Mouse (Mus musculus) forebrain, embryonic 14.5 days (tissue): Measurements from ENCODE around the gene Cadps. TPM values are rescaled to one million over a fixed set of nuclear protein-coding genes. Genes with fewer than 3 reads are reported as not detected.
A peak's percentile ranks its signal among the peaks of the same experiment; 100 is the strongest.
"Not testable (repeated sequence)": the region's sequence is repeated elsewhere in the genome, so short reads cannot be mapped to it uniquely, and the experiment has no call there.

ENCODE experiments used
- ATAC-seq: fragments of 200-750 bp; cut with Nextera tagmentation; 2 replicates; pipeline ENCODE4 v1.8.0; 2017; ENCODE audit warnings: mild to moderate bottlenecking, moderate library complexity
- DNase-seq: peaks from one replicate; pipeline ENCODE4 v3.0.0-alpha.2; 2015; ENCODE audit warnings: low spot score
- H3K27ac ChIP-seq: fragments of 300-500 bp; sonication (generic); 2 replicates; pipeline ENCODE4 v1.5.1; 2014; ENCODE audit warnings: low read depth, mild to moderate bottlenecking, control low read depth, low read length, moderate library complexity
- H3K27me3 ChIP-seq: fragments of 300-500 bp; sonication (generic); replicated peaks from 2 replicates; pipeline ENCODE4 v1.6.1; 2014; ENCODE audit warnings: low read length, control low read depth, mixed read lengths; ENCODE audit not compliant: control insufficient read depth, insufficient read depth
- H3K36me3 ChIP-seq: fragments of 300-500 bp; sonication (generic); 2 replicates; pipeline ENCODE4 v1.6.1; 2014; ENCODE audit warnings: low read length, control low read depth; ENCODE audit not compliant: control insufficient read depth, insufficient read depth
- H3K4me1 ChIP-seq: fragments of 300-500 bp; sonication (generic); 2 replicates; pipeline ENCODE4 v1.6.1; 2014; ENCODE audit warnings: antibody characterized with exemption, low read length, control low read depth; ENCODE audit not compliant: control insufficient read depth, insufficient read depth
- H3K4me2 ChIP-seq: fragments of 300-500 bp; sonication (generic); 2 replicates; pipeline ENCODE4 v1.6.1; 2014; ENCODE audit warnings: mild to moderate bottlenecking, control low read depth, low read length
- H3K4me3 ChIP-seq: fragments of 300-500 bp; sonication (generic); 2 replicates; pipeline ENCODE4 v1.5.1; 2014; ENCODE audit warnings: low read depth, low read length, control low read depth
- H3K9ac ChIP-seq: fragments of 300-500 bp; sonication (generic); 2 replicates; pipeline ENCODE4 v1.6.1; 2014; ENCODE audit warnings: mild to moderate bottlenecking, low read length, control low read depth, moderate library complexity
- H3K9me3 ChIP-seq: fragments of 300-500 bp; sonication (generic); replicated peaks from 2 replicates; pipeline ENCODE4 v1.6.1; 2016; ENCODE audit warnings: low read length, control low read depth, mixed read lengths; ENCODE audit not compliant: control insufficient read depth
- WGBS: fragments of 180-500 bp; shearing (Covaris S2); extraction: QIAGEN DNeasy Blood & Tissue Kit; methylation state at CpG from one replicate; pipeline ENCODE4 v1.1.7; 2014; 5-methylcytosine and 5-hydroxymethylcytosine counted together
- polyA plus RNA-seq: library from polyadenylated mRNA; unstranded; fragments of >200 nt; fragmentation: Nextera tagmentation; extraction: Ambion mirVana; gene quantifications from 2 replicates; pipeline ENCODE4 v1.2.1, GENCODE M21; 2014

Gene Cadps
- polyA plus RNA-seq, 1 experiment from 2014 or later, result 36.0 TPM

DNA sequence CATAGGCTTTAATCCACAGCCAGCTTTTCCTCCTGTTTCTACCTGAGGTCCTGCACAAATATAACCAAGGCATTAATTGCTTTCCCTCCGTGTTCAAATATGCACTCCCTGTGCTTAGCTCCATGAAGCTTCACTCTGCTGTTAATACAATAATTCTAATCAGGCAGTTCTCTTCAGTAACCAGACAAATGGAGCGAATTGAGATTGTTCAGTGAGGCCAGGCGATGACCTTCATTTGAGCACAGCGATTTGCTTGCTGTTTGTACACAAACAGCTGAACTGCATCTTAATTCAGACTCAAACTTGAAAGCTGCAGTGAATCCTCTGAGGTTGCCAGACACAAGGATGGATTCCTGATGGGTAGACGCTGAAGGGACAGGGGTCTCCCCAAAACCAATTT, 239.3 kb downstream of the Cadps start:
- ATAC-seq, result no peak
- Histone ChIP-seq H3K4me1 (no peaks in the 10 kb centered on the region), H3K27me3 (no peaks in the 10 kb centered on the region), H3K9ac (no peak overlapping the region), H3K4me2 (no peak overlapping the region), H3K9me3 (no peaks in the 10 kb centered on the region), H3K27ac (no peak overlapping the region), H3K4me3 (no peak overlapping the region), H3K36me3 (no peaks in the 10 kb centered on the region)
- DNase-seq, result no peak
- WGBS, result 69% methylated on average over 5 of the region's 5 CpGs

GRCm38 (mm10) chr14:12581657-12582056, 241.2 kb downstream of the Cadps start:
- no peak overlapping the region for H3K4me3 ChIP-seq
- ATAC-seq (no peak), DNase-seq (no peak)
- H3K9me3 ChIP-seq, result no peaks in the 10 kb centered on the region
- 72% methylated on average over 5 of the region's 5 CpGs for WGBS
- no peaks in the 10 kb centered on the region for H3K4me1 ChIP-seq
- no peak overlapping the region for H3K27ac ChIP-seq
- H3K27me3 ChIP-seq, result no peaks in the 10 kb centered on the region
- no peak overlapping the region for H3K4me2 ChIP-seq
- H3K9ac ChIP-seq, result no peak overlapping the region
- no peaks in the 10 kb centered on the region for H3K36me3 ChIP-seq

- H3K36me3 ChIP-seq, result no peaks in the 10 kb centered on the region
- WGBS, result 52% methylated on average over 7 of the region's 7 CpGs
- H3K4me1 ChIP-seq, result no peaks in the 10 kb centered on the region
- no peak overlapping the region for H3K27ac ChIP-seq
- no peak for DNase-seq
- H3K27me3 ChIP-seq, result no peaks in the 10 kb centered on the region
- ATAC-seq, result no peak
- H3K9ac ChIP-seq, result no peak overlapping the region
- H3K4me3 ChIP-seq, result no peak overlapping the region
- H3K9me3 ChIP-seq, result no peaks in the 10 kb centered on the region
- H3K4me2 ChIP-seq, result no peak overlapping the region
Observed at GRCm38 (mm10) chr14:12580786-12581185, 242.1 kb downstream of the Cadps start.

- no peak for ATAC-seq
- H3K27ac ChIP-seq, result no peak overlapping the region
- no peaks in the 10 kb centered on the region for H3K36me3 ChIP-seq
- H3K9ac ChIP-seq, result no peak overlapping the region
- no peak overlapping the region for H3K4me2 ChIP-seq
- no peaks in the 10 kb centered on the region for H3K4me1 ChIP-seq
- 93% methylated on average over 1 of the region's 1 CpGs for WGBS
- no peak for DNase-seq
- no peaks in the 10 kb centered on the region for H3K9me3 ChIP-seq
- no peak overlapping the region for H3K4me3 ChIP-seq
- no peaks in the 10 kb centered on the region for H3K27me3 ChIP-seq
Observed at GRCm38 (mm10) chr14:12578156-12578555, 244.7 kb downstream of the Cadps start.

GRCm38 (mm10) chr14:12577475-12578140, 245.3 kb downstream of the Cadps start:
- ATAC-seq (no peak), DNase-seq (no peak)
- H3K9me3 ChIP-seq, result no peaks in the 10 kb centered on the region
- H3K36me3 ChIP-seq, result no peaks in the 10 kb centered on the region
- H3K4me2 ChIP-seq, result no peak overlapping the region
- H3K9ac ChIP-seq, result no peak overlapping the region
- H3K4me1 ChIP-seq, result no peaks in the 10 kb centered on the region
- no peak overlapping the region for H3K27ac ChIP-seq
- H3K4me3 ChIP-seq, result no peak overlapping the region
- H3K27me3 ChIP-seq, result no peaks in the 10 kb centered on the region
- 77% methylated on average over 2 of the region's 2 CpGs for WGBS

DNA sequence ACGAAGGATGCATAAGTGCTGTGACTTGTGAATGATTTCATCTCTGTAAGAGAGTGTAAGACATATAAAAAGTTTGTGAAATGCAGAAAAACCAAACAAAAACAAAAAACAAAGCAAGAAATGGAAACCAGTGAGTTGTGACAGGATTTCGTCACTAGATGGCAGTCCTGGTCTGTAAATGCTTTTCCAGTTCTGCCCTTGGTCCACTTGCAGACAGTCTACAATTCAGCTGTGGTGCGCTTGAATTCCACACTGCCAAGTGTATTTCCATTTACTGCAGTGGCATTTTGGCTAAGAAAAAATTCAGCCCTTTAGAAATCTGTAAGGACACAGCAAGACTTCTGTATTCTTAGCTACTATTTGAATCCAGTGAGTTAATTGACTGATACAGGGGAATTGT, 247.8 kb downstream of the Cadps start:
- Histone ChIP-seq H3K9ac (no peak overlapping the region), H3K36me3 (no peaks in the 10 kb centered on the region), H3K4me2 (no peak overlapping the region), H3K9me3 (no peaks in the 10 kb centered on the region), H3K4me1 (no peaks in the 10 kb centered on the region), H3K4me3 (no peak overlapping the region), H3K27ac (no peak overlapping the region), H3K27me3 (no peaks in the 10 kb centered on the region)
- ATAC-seq (peak; percentile 78), DNase-seq (peak; percentile 86)
- WGBS, result 20% methylated on average over 3 of the region's 3 CpGs

DNA sequence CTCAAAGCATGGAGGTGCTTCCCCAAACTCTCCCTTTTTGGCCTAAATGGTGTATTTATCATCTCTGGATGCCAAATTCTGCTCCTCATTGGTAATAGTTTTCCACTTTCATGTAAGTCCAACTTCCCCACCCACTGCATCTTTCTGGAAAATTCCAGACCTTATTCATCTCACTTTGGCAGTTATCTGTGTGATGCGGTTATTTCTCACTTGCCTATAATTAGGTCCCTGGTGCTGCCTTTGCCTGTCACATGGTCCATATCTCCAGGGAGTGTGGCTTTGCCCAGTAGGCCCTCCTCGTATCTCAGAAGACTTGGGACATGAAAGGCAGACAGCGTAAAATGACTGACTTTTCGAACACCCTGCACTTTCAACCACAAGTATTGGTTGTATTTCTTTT, 248.5 kb downstream of the Cadps start:
- no peaks in the 10 kb centered on the region for H3K36me3 ChIP-seq
- no peaks in the 10 kb centered on the region for H3K9me3 ChIP-seq
- no peak overlapping the region for H3K27ac ChIP-seq
- H3K4me1 ChIP-seq, result no peaks in the 10 kb centered on the region
- no peak overlapping the region for H3K9ac ChIP-seq
- H3K27me3 ChIP-seq, result no peaks in the 10 kb centered on the region
- no peak overlapping the region for H3K4me3 ChIP-seq
- ATAC-seq, result no peak
- 85% methylated on average over 4 of the region's 4 CpGs for WGBS
- H3K4me2 ChIP-seq, result no peak overlapping the region
- no peak for DNase-seq

- not testable (repeated sequence) for H3K27ac ChIP-seq, H3K4me3 ChIP-seq, H3K27me3 ChIP-seq, H3K36me3 ChIP-seq, H3K9me3 ChIP-seq, ATAC-seq, H3K4me1 ChIP-seq, H3K4me2 ChIP-seq, H3K9ac ChIP-seq, DNase-seq
Observed at GRCm38 (mm10) chr14:12561730-12562129, 261.1 kb downstream of the Cadps start.

DNA sequence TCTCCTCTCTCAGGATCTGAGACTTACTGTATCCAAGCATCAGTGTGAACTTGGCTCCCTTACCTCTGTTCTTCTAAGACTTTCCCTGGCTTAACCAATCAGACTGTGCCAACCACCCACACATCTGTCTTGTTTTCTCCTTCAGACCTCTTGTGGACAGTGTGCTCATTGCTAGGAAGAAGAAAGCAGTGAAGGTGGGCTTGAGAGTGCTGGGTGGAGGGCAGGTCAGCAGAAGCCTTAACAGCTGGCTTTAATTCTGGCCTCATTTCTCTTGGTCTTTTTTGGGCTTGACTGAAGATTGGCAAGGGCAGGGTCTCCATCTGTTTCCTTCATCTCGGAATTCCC, 262.7 kb downstream of the Cadps start:
- Histone ChIP-seq H3K36me3 (no peaks in the 10 kb centered on the region), H3K4me1 (peaks cover 3% of the 10 kb centered on the region; the same call in 1 of the 2 replicates), H3K4me2 (no peak overlapping the region), H3K9ac (no peak overlapping the region), H3K27ac (peak overlapping the region; percentile 28; the same call in 1 of the 2 replicates), H3K4me3 (no peak overlapping the region), H3K27me3 (no peaks in the 10 kb centered on the region), H3K9me3 (no peaks in the 10 kb centered on the region)
- DNase-seq (no peak), ATAC-seq (no peak)
- WGBS, result 63% methylated on average over 1 of the region's 1 CpGs
